Mouse (Mus musculus) embryonic facial prominence, embryonic 13.5 days (tissue): ENCODE measurements around the gene Dtx4. TPM values are rescaled to one million over a fixed set of nuclear protein-coding genes. Genes with fewer than 3 reads are reported as not detected.

Experiments
- ATAC-seq: fragments of 200-750 bp; cut with Nextera tagmentation; 2 replicates; pipeline ENCODE4 v1.8.0; 2017; ENCODE audit warnings: low read depth; ENCODE audit not compliant: insufficient number of reproducible peaks, insufficient read depth, low FRiP score, low TSS enrichment
- H3K27ac ChIP-seq: fragments of 300-500 bp; sonication (generic); 2 replicates; pipeline ENCODE4 v1.5.1; 2015; ENCODE audit warnings: moderate library complexity, mild to moderate bottlenecking, inconsistent platforms
- H3K27me3 ChIP-seq: fragments of 300-500 bp; sonication (generic); 2 replicates; pipeline ENCODE4 v1.6.1; 2015; ENCODE audit warnings: mild to moderate bottlenecking, inconsistent platforms
- H3K36me3 ChIP-seq: fragments of 300-500 bp; sonication (generic); 2 replicates; pipeline ENCODE4 v1.6.1; 2015; ENCODE audit warnings: mild to moderate bottlenecking, inconsistent platforms
- H3K4me1 ChIP-seq: fragments of 300-500 bp; sonication (generic); 2 replicates; pipeline ENCODE4 v1.6.1; 2015; ENCODE audit warnings: inconsistent platforms
- H3K4me2 ChIP-seq: fragments of 300-500 bp; sonication (generic); 2 replicates; pipeline ENCODE4 v1.6.1; 2015; ENCODE audit warnings: moderate library complexity, mild to moderate bottlenecking, inconsistent platforms
- H3K4me3 ChIP-seq: fragments of 300-500 bp; sonication (generic); 2 replicates; pipeline ENCODE4 v1.5.1; 2015; ENCODE audit warnings: mild to moderate bottlenecking, inconsistent platforms
- H3K9ac ChIP-seq: fragments of 300-500 bp; sonication (generic); 2 replicates; pipeline ENCODE4 v1.6.1; 2015; ENCODE audit warnings: mild to moderate bottlenecking, inconsistent platforms
- H3K9me3 ChIP-seq: fragments of 300-500 bp; sonication (generic); 2 replicates; pipeline ENCODE4 v1.6.1; 2016; ENCODE audit warnings: inconsistent platforms
- WGBS: fragments of 180-500 bp; shearing (Covaris S2); methylation state at CpG from one replicate; pipeline ENCODE4 v1.1.7; 2015; ENCODE audit warnings: mixed read lengths; 5-methylcytosine and 5-hydroxymethylcytosine counted together
- polyA plus RNA-seq: library from polyadenylated mRNA; unstranded; fragments of >200 nt; fragmentation: Nextera tagmentation; extraction: Ambion mirVana; gene quantifications from 2 replicates; pipeline ENCODE4 v1.2.1, GENCODE M21; 2015

The Dtx4 gene
- polyA plus RNA-seq, 1 experiment from 2014 or later = 6.0 TPM

DNA sequence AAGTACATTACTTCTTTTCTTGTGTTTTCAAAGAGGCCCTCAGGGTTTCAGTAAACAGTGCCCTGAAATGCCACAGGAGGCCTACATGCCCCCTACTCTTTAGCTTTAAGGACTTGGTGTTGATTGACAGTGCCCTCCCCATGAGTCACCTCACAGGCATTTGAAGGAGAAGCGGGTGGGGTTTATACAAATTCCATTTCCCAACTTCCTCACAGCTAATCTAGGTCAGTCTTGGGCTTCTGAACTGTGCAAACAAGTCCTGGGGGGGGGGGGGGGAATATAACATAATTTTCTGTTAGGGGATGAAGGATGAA is 37.6 kb downstream of the Dtx4 start:
- Histone ChIP-seq H3K4me3 (no peak overlapping the region), H3K27ac (no peak overlapping the region), H3K9me3 (no peaks in the 10 kb centered on the region), H3K9ac (no peak overlapping the region), H3K36me3 (0 out of 2 replicates have a peak, but pooled peaks cover 3% of the 10 kb centered on the region), H3K27me3 (no peaks in the 10 kb centered on the region), H3K4me1 (peaks cover 6% of the 10 kb centered on the region; the same call in 1 of the 2 replicates), H3K4me2 (no peak overlapping the region)
- WGBS = 12% methylated on average over 1 of the region's 1 CpGs
- ATAC-seq = no peak

DNA sequence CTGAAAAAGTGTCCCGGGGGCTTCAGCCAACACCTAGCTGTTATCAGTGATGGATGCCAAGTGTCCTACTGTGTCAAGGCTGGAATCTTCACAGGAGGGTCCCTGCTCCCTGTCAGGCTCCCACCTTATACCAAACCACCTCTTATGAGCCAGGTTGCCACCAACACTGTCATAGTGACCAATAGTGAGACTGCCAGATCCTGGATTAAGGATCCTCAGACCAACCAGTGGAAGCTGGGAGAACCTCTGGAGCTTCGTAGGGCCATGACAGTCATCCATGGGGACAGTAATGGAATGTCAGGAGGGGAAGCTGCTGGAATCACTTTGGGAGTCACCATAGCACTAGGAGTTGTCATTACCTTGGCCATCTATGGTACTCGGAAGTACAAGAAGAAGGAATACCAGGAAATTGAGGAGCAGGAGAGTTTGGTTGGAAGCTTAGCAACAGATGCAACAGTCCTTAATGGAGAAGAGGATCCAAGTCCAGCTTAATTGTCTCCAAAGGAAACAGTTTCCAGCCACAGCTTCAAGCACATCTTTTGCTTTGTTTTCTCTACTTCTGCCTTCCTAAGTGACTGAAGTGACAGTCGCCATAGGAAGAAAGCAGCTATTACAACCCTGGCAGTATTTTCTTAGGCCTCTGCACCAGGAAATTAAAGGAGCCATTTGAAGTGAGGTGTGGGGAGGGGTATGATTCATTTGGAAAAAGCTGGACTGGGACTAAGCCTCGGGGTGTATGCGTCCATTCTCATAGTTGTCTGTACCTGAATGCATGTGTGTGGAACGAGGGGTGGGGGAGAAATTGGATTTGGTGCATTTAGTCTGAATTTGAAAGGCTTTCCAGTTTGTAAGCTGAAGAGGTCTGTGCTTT is 38.2 kb downstream of the Dtx4 start:
- H3K4me2 ChIP-seq = no peak overlapping the region
- H3K36me3 ChIP-seq = no peaks in the 10 kb centered on the region
- no peak for ATAC-seq
- 58% methylated on average over 7 of the region's 7 CpGs for WGBS
- no peak overlapping the region for H3K27ac ChIP-seq
- H3K9me3 ChIP-seq = no peaks in the 10 kb centered on the region
- H3K4me3 ChIP-seq = no peak overlapping the region
- peaks cover 6% of the 10 kb centered on the region; the same call in 1 of the 2 replicates for H3K4me1 ChIP-seq
- no peaks in the 10 kb centered on the region for H3K27me3 ChIP-seq
- H3K9ac ChIP-seq = no peak overlapping the region

DNA sequence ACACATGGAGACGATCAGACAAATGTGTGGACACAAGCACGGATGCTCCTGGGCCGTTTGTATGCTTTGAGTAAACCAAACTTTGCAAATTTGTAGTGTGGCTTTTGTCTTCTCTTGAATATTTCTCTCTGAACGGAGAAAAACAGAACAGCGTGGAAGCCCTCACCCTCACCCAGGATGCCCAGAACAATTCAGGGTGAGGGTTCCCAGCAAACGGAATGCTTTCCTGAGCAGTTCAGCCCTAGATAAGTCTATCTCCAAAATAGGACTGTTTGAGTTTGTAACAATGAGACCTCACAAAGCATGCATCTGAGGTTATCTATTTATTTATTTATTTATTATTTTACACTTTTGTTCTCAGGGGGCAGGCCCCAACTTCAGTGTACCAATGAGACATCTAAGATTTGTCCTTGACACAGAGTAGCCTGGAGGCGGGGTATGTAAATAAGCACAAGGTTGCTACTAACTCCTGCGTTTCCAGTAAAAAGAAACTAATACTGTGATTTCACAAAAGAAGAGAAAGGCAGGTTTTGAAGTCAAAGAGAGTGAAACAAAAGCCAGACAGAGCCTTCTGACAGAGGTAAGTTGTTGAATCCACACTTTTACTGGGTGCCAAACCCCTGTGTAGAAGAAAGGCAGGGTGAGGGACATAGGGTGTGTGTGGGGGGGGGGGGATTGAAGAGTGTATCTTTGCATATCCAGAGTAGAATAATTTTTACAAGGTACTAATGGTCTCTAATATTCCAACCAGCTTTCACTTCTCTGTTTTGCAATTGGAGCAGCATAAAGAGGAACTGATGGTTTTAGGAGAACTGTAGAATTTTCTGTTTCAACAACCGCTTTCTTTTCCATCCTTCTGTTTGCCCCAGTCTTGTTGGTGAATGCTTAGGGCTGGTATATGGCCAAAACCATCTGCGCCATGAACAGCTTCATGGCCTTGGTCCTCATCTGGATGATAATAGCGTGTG is 40.7 kb downstream of the Dtx4 start, which contains the start of gene Mpeg1:
Gene Mpeg1 (plus strand): TSS at position 498 of the 968 bp plus-strand sequence.
- no peak for ATAC-seq

DNA sequence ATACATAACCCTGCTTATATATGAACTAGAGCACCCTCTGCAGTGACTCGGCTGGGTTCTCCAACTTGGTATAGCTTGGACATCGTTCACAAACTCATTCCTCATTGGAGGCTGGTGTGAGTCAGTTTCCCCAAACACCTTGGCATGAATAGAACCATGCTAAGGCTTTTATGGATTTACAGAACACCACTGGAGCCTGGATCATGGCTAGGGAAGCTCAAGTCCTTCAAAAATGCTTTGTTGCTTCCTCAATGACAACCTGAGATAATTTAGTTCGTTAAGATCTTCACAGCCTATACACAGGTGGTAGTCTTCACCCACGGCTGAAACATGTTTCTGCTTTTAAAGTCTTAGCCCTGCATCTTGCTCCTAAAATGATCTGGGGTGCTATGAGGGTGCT is 41.7 kb downstream of the Dtx4 start:
- Histone ChIP-seq H3K4me3 (no peak overlapping the region), H3K36me3 (no peaks in the 10 kb centered on the region), H3K4me1 (peaks cover 11% of the 10 kb centered on the region), H3K9ac (no peak overlapping the region), H3K4me2 (no peak overlapping the region), H3K27me3 (no peaks in the 10 kb centered on the region), H3K27ac (no peak overlapping the region), H3K9me3 (no peaks in the 10 kb centered on the region)
- WGBS = 87% methylated on average over 4 of the region's 4 CpGs
- ATAC-seq = no peak

More for the DNA sequence above, 40.7 kb downstream of the Dtx4 start, which contains the start of gene Mpeg1:
- H3K9me3 ChIP-seq = no peaks in the 10 kb centered on the region
- no peak within 1 kb of the TSS for H3K4me2 ChIP-seq
- no peaks in the 10 kb centered on the region for H3K27me3 ChIP-seq
- H3K36me3 ChIP-seq = no peaks in the 10 kb centered on the region
- WGBS = 81% methylated on average over 11 of the region's 11 CpGs
- peaks cover 11% of the 10 kb centered on the region for H3K4me1 ChIP-seq
- no peak within 1 kb of the TSS for H3K27ac ChIP-seq
- no peak within 1 kb of the TSS for H3K4me3 ChIP-seq
- H3K9ac ChIP-seq = no peak within 1 kb of the TSS

DNA sequence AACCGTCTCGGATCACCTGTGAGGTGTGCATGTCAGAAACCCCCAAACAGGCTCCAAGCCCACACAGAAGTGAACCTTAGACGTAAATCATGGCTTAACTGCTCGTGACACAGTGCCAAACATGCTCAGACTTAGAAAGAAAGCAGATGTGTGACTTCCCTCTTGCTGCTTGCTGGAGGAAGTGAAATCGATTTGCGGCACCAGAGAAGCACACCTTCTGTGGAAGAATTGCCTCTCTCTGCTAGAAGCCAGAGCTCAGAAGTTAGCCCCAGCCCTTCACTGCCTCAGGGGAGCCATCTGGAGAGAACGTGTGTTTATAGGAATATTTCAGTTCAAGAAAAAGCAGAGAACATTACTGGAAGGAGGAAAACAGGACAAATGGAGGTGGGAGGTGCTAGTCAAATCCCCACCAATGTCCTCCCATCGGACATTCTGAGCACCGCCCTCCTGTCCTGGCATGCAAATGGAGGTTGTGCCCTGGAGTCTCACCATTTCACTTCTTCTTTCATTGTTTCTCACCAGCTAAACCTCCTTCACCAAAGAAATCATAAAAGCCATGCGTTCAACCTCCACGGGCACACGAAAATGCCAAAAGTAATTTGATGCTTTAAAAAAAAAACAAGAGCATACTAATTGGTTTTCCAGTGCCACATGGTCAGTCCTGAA is 43.7 kb downstream of the Dtx4 start:
- 0 out of 2 replicates have a peak, but pooled peaks have one; percentile 37 for ATAC-seq
- no peak overlapping the region for H3K4me3 ChIP-seq
- H3K4me2 ChIP-seq = peak overlapping the region; percentile 44
- H3K9me3 ChIP-seq = no peaks in the 10 kb centered on the region
- no peaks in the 10 kb centered on the region for H3K36me3 ChIP-seq
- H3K4me1 ChIP-seq = peaks cover 5% of the 10 kb centered on the region
- 45% methylated on average over 12 of the region's 12 CpGs for WGBS
- no peak overlapping the region for H3K9ac ChIP-seq
- H3K27me3 ChIP-seq = no peaks in the 10 kb centered on the region
- 0 out of 2 replicates have a peak overlapping the region, but pooled peaks have one; percentile 17 for H3K27ac ChIP-seq

DNA sequence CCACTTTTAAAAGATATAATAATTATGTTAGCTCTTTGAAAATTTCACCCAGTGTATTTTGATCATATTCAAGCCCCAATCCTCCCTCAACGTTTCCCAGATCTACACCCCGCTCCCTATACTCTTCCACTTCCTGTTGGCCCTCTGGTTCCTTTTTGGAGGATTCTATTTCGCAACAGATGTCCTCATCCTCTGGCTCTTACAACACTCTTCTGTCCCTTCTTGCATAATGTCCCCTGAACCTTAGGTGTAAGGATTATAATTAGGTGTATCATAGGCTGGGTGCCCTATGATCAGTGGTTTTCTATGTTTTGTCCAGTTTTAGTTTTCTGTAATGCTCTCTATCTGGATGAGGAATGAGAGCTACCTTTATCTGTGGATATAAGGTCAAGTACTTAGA is 56.2 kb downstream of the Dtx4 start:
- no peaks in the 10 kb centered on the region for H3K27me3 ChIP-seq
- H3K4me3 ChIP-seq = no peak overlapping the region
- H3K36me3 ChIP-seq = no peaks in the 10 kb centered on the region
- 75% methylated on average over 3 of the region's 3 CpGs for WGBS
- no peak overlapping the region for H3K4me2 ChIP-seq
- no peak for ATAC-seq
- H3K9me3 ChIP-seq = no peaks in the 10 kb centered on the region
- H3K4me1 ChIP-seq = no peaks in the 10 kb centered on the region
- no peak overlapping the region for H3K27ac ChIP-seq
- no peak overlapping the region for H3K9ac ChIP-seq

DNA sequence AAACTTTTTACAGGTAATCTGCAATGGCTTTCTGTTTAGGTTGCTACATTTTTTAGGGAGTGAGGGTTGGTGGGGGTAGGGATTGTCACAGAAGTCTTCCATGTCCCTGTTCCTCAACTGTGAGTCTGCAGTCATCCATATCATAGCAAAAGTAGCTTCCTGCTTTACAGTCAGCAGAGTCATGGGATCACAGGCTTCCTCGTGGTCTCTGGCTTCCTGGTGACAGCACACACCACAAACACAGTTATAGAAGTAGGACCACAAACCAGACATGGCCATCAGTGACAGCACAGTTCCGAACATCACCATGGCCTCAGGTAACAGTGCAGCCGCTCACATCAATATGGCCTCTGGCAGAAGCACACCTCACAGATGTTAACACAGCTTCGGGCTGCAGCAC is 58.7 kb downstream of the Dtx4 start:
- WGBS = 73% methylated on average over 4 of the region's 4 CpGs

DNA sequence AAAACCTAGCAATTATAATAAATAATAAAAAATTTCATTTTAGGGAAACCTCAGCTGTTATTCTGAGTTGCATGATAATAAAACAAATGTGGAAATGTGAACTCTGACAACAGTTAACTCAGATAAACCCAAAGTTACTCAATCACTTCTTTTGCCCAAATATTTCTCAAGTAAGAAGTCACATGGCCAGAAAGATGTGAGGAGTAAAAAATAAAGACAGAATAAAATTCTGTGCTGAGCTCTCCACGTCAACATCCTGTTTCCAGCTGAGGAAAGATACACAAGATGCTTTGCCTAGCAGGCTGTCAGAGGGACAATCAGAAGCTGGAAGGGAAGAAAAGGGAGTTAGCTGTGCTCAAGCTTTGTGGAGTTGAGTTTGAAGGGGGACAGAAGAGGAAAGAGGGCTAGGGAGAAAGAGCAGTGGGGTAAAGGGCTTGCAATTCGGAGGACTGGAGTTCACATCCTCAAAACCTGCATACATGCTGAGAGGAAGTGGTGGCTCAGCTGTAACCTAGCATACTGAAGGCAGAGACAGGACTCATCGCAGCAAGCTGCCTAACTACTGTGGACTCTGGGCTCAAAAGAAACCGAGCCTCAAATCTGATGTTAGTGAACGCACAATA is 61.0 kb downstream of the Dtx4 start:
- WGBS = 70% methylated on average over 5 of the region's 5 CpGs
- Histone ChIP-seq H3K27me3 (no peaks in the 10 kb centered on the region), H3K4me2 (no peak overlapping the region), H3K9ac (no peak overlapping the region), H3K9me3 (no peaks in the 10 kb centered on the region), H3K4me1 (no peaks in the 10 kb centered on the region), H3K27ac (no peak overlapping the region), H3K4me3 (no peak overlapping the region), H3K36me3 (no peaks in the 10 kb centered on the region)
- no peak for ATAC-seq

More for the DNA sequence above, 58.7 kb downstream of the Dtx4 start:
- no peak overlapping the region for H3K4me3 ChIP-seq
- H3K4me1 ChIP-seq = no peaks in the 10 kb centered on the region
- no peaks in the 10 kb centered on the region for H3K36me3 ChIP-seq
- no peaks in the 10 kb centered on the region for H3K9me3 ChIP-seq
- H3K27me3 ChIP-seq = no peaks in the 10 kb centered on the region
- ATAC-seq = no peak
- H3K27ac ChIP-seq = no peak overlapping the region
- no peak overlapping the region for H3K4me2 ChIP-seq
- H3K9ac ChIP-seq = no peak overlapping the region

DNA sequence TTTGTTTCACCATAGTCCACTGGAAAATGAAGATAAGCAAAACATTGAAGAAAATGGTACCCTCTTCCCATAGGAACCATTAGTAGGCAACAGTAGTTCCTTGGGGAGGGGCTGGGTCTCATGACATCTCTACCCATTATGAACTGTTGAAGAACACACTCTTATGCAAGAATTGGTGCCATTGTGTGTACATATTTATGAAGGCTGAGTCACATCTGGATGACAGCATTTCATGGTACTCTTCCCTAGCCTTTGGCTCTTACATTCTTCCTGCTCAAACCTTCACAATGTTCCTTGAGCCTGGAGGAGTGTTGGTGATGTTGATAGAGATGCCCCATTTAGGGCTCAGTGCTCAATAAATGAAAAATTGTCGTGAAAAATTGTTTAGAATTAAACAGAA is 61.7 kb downstream of the Dtx4 start:
- Histone ChIP-seq H3K4me1 (no peaks in the 10 kb centered on the region), H3K9me3 (no peaks in the 10 kb centered on the region), H3K36me3 (no peaks in the 10 kb centered on the region), H3K9ac (no peak overlapping the region), H3K27me3 (no peaks in the 10 kb centered on the region), H3K4me2 (no peak overlapping the region), H3K4me3 (no peak overlapping the region), H3K27ac (no peak overlapping the region)
- WGBS = 51% methylated on average over 1 of the region's 1 CpGs
- ATAC-seq = no peak

DNA sequence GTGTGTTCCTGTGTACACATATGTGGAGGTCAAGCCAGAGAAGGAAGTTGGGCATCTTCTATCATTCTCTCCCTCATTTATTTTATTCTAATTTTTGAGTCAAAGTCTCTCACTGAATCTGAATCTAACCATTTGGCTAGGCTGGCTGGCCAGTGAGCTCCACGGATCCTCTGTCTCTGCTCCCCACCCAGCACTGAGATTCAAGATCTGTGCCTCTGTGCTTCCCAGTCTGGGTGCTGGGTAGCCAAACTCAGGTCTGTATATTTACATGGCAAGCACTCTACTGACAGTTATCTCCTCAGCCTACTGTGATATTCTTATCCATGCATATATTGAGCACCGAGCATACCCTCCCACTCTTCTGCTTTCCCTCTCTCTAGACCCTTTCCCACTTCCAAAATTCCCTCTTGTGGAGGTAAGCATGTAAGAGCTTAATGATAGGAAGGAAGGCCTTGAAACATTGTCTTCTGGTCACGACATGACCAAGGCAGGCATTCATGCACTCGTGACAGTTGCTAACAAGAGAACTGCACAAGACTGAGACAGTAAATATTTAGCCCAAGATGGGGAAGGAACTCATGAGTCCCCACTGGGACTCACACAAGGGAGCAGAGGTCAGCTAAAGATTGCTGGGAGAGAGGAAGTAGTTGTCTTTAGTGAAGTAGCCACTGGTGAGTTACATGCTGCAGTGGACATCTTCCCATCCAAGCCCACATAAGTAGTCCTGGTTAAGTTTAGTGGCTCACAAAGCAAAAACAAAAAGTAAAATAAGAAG is 65.3 kb downstream of the Dtx4 start:
- Histone ChIP-seq H3K27me3 (no peaks in the 10 kb centered on the region), H3K4me3 (no peak overlapping the region), H3K4me1 (no peaks in the 10 kb centered on the region), H3K36me3 (no peaks in the 10 kb centered on the region), H3K4me2 (no peak overlapping the region), H3K27ac (no peak overlapping the region), H3K9me3 (no peaks in the 10 kb centered on the region), H3K9ac (no peak overlapping the region)
- WGBS = 78% methylated on average over 4 of the region's 4 CpGs
- no peak for ATAC-seq
